Mouse (Mus musculus): ENCODE data around the gene Creb3l1. TPM values are rescaled to one million over a fixed set of nuclear protein-coding genes. Genes with fewer than 3 reads are reported as not detected.

Gene Creb3l1
- polyA plus RNA-seq, 1 experiment from 2014 or later = 1.5 TPM

DNA sequence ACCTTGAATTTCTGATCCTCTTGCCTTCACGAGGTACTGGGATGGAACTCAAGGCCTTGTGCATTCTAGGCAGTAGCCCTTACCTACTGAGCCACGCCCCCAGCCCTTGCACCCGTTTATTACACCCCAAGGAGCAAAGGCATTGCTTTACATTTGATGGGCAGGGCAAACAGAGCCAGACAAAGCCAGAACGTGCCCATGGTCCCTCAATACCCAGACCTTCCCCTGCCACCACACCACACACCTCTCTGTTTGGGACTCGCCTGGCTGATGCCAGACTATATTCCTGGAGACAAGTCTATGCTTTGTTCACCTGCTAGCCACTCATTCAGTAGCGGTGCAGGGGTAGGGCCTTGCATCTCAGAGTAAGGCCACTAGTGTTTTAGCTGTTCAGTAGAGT is 17.8 kb downstream of the Creb3l1 start:
- no peak for DNase-seq (ENCODE audit: low spot score)

DNA sequence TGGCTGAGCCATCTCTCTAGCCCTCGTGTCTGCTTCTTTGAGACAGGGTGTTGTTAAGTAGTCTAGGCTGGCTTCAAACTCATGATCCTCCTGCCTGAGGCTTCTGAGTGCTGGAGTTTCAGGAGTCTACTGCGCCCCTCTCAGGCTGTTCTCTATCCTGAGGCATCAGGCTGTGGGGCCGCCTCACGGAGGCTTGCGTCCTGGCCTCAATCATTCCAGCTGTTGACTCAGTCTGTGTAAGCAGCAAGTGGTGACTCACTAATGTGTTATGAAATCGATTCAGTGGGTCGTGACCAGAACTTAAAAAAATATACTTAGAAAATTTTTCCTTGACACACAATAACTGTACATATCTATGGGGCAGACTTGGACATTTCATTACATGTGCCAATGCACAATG is 19.7 kb downstream of the Creb3l1 start:
- no peak for DNase-seq (ENCODE audit: low spot score)

DNA sequence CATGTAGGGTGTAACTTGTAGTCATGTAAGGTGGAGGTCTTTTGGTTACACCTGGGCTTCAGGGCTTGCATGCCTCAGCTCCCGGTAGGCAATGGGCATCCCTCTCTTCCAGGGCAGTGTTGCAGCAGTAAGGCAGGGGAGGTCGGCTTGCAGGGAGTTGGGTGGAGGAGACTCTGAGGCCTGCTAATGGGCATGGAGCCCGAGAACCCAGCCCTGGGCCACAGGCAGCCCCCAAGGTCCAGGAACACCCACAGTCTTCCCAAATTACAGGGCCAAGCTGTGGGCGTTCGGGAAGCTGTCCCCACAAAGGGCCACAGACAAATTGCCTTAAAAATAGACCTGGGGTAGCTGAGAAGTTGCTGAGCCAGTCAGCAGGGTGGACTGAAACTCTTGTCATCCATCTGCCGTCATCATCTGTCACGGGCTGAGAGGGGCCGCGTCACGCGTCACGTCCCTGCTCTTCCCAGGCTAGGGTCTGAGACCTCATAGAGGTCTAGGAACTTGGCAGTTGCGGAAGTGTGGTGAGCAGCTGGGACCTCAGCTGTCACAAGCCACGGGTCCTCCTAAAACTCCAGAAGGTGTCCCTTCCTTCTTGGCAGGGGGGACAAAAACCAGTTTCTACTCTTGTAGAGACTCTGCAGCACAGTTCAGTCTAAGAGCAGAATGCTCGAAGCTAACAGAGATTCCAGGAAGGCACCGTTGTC is 26.2 kb downstream of the Creb3l1 start:
- DNase-seq (ENCODE audit: low spot score) = no peak

DNA sequence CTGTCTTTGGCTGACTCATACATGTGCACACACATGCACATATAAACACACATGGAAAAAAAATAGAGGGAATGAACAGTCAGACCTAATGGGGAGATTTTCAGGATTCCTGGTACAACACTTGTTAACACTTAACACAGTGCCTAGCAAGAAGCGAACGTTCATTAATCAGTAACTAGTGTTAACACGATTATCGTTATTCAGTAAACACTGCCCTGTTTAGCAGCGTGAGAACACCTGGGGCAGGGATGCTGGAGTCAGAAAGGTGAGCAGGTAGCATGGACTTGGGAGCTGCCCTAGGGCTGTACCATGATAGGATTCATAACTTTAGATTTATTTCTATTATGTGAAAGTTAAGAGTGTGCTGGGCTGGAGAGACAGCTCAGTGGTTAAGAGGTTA is 28.3 kb downstream of the Creb3l1 start:
- no peak for DNase-seq (ENCODE audit: low spot score)

DNA sequence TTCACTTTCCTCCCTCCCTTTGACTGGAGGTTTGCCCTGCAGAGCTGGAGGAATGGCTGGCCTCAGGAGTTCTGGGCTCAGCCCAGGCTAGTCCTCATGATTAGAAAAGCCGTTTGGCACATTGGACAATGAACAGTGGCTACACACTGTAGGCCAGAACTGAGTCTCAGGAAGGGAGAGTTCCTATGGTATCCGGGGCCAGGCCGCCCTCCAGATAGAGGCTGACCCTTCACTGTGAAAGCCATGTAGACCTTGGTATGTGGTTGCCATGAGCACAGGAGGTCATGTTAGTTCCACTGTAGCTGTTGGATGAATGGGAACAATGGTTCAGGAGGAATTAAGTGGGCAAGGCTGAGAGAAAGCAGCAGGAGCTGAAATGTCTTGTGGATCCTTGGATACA is 30.9 kb downstream of the Creb3l1 start:
- DNase-seq (ENCODE audit: low spot score) = no peak

DNA sequence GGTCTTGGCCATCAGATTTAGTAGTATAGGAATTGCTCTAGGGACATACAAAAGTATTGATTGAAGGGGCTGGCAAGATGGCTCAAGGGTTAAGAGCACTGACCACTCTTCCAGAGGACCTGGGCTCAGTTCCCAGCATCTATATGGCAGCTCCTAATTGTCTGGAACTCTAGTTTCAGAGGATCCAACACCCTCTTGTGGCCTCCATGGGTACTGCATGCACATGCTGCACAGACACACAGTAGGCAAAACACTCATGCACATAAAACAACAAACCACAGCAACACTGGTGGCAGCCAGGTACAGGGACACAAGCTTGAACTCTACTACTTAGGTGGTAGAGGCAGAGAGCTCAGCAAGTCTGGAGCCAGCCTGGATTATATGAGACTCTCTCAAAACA is 34.6 kb downstream of the Creb3l1 start:
- DNase-seq (ENCODE audit: low spot score) = no peak

DNA sequence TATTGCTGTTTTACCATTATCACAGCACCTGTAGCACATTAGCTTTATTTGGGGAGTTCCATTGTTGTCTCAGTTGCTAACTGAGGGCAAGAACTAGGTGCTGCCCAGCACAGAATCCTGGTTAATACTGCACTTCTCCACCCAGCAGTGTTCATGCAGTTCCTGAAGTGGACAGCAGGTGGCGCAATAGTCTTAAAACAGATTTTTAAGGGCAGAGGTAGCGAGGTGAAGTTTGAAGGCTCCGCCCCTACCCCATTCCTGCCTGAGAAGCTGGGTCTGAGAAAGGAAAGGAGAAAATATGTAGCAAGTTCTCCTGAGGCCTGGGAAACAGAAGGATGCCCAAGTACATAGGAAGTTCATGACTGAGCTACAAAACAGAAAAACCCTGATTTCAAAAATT is 36.8 kb downstream of the Creb3l1 start:
- DNase-seq (ENCODE audit: low spot score) = peak; percentile 82

DNA sequence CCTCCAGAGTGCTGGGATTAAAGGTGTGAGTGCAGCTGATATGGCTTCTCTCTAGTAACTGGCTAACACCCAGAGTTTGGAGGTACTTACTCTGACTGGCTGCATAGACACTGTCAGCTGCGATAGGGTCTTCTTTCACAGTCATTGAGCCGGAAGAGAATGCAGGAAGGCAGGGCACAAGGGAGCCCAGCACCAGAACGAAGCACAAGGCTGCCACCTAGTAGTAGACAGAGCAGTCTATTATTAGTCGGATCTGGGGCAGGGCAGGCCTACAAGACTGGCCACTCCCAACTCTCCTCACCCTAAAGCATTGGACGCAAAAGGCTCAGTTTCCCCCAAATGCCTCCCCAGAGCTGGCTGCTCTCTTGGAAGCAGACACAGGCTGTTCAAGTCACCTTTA is 38.2 kb downstream of the Creb3l1 start:
- peak; percentile 46 for DNase-seq (ENCODE audit: low spot score)

DNA sequence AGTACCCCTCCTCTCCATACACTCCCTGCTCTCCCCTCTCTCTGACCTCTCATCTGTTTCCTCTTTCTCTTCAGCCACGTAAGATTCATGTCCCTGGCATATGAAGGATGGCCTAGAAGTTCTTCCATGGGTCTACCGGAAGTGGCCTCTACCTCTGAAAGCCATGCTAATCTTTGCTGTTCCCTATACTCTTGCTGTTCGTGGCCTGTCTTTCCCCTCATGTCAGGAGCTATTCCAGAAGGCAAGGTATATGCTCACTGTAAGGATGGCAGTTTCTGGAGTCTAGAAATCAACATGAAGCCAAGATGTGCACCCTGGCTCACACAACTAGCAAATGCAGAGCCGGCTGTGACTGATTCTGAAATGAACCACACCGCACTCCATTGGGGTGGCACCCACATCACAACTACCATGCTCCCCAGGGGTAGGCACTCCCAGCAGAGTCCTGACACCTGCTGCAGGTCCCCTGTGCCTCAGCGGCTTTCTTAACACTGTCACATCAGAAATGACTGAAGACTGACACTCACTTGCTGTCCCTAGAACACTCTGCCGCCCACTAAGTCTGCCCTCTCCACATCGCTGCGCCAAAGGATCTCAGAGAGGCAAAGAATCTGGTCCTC is 39.3 kb downstream of the Creb3l1 start:
- peak; percentile 54 for DNase-seq (ENCODE audit: low spot score)

DNA sequence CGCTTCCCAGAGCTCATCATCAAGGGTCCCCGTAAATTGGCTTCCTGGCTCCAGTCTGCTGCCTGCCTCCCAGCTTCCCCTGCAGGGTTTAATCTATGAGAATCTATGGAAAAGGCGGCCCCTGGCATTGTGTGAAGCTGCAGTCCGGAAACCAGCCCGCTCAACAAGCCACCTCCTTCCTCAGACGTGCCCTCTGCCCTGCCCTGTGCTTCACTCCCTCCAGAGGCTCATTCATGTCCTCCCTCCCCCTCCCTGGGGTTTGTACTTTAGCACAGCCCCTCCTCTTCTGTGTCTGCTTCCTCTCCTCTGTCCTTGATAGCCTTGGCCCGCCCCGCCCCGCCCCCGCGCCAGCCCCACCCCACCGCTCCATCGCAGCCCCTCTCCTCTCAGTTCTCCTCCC is 39.9 kb downstream of the Creb3l1 start:
- peak; percentile 85 for DNase-seq (ENCODE audit: low spot score)

DNA sequence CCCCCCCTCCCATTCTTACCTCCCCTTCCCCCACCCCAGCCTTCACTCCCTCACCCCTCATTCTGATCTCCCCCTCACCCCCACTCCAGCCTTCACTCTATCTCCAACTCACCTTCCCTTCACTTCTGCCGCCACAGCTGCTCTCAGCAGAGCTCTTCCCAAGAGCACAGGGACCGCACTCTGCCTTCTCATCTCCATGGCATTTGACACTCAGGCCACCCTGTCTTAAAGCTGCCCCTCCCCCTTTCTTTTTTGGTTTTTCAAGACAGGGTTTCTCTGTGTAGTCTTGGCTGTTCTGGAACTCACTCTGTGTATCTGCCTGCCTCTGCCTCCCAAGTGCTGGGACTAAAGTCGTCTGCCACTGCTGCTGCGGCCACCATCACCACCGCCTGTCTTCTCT is 43.5 kb downstream of the Creb3l1 start:
- no peak for DNase-seq (ENCODE audit: low spot score)

DNA sequence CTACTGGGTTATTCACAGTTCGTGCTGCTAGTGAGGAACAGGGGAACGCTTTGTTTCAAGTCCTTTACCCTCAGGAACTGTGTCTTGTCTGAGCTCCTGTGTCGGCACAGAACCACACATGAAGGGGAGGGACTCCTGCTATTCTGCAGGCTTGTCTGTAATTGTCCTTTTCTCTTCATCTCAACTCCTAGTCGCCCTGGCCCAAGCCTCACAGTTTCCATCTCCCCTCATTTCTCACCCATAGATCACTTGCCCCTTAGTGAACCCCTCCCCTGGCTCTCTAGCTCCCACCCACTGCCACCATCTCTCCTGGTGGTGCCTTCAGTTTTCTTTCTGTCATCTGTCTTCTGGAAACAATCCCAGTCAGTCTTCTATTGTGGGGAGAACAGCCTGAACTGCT is 44.1 kb downstream of the Creb3l1 start:
- DNase-seq (ENCODE audit: low spot score) = no peak

DNA sequence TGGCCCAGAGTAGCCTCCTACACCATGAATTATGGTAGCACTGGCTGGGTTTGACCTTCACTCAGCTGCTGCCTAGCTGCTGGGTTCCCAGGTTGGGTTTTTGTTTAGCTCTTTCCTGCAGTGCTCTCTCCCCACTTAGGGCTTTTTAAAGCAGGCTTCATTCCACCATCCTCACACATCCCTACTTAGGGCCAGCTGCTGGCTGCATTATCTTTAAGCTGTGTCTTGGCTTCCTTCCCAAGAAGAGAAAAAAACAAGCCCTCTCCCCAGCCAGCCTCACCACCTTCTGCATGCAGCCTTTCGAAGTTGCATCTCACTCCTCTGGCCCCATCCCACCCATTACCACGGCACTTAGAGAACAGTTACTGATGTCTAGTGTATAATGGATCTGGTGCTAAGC is 45.8 kb downstream of the Creb3l1 start:
- no peak for DNase-seq (ENCODE audit: low spot score)

DNA sequence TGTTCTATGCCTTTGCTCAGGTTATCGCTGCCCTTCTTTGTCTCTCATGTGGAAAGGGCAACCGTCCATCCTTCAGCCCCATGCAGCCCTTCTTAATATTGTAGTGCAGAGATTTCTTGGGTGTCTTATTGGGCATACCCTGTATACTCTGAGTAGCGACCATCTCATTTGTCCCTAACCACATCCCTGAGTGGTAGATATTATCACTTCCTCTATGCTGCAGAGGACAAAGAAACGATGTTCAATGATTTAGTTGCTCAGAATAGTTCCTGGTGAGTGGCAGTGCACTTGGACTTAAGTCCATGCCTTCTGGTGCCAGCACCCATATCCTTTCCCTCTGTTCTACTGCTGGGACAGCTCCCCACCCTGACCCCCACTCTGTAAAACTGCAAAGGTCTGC is 46.3 kb downstream of the Creb3l1 start:
- no peak for DNase-seq (ENCODE audit: low spot score)

DNA sequence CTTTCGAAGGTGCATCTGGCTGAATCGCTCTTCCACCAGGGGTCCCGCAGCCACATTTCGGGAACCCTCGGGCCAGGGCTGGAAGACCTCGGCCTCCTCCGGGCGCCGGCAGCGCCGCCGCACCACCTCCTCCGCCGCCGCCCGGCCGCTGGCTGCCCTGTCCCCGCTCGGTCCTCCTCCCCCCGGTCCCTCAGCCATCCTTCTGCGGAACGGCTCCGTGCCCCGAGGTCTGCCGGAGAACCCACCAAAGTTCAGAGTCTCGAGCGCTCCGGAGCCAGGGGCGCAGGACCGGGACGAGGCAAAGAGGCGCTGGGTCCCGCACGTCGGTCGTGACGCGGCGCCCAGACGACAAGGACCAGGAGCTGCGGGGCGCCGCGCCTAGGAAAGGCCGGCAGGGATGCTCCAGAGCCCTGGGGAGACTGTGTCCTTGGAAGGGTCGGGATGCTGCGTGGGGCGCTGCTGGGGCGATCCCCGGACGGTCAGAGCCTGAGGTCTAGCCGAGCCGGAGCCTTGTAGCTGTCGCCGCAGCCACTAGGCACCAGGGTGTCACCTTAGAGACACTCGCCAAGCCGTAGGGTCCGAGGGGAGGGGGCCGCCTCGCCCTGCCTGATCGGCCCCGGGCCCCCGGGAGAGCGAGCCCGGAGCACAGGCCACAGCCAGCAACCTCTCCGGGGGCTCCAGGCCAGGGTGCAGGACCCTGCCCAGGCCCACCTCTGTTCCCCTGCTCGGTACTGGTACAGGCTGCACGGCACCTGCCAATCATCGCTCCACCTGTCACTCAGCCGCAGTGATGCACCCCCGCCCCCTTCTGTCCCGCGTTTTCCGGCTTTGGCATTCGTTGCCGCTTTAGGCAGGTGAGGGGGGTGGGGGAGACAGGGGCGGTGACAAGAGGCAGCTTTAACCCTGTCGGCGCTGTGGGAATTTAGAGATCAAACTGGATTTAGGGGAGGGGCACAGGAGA is 48.4 kb downstream of the Creb3l1 start, which contains the start of gene Dgkz:
Gene Dgkz (minus strand): TSS at position 284 of the 961 bp plus-strand sequence.
- DNase-seq (ENCODE audit: low spot score) = peak; percentile 53

DNA sequence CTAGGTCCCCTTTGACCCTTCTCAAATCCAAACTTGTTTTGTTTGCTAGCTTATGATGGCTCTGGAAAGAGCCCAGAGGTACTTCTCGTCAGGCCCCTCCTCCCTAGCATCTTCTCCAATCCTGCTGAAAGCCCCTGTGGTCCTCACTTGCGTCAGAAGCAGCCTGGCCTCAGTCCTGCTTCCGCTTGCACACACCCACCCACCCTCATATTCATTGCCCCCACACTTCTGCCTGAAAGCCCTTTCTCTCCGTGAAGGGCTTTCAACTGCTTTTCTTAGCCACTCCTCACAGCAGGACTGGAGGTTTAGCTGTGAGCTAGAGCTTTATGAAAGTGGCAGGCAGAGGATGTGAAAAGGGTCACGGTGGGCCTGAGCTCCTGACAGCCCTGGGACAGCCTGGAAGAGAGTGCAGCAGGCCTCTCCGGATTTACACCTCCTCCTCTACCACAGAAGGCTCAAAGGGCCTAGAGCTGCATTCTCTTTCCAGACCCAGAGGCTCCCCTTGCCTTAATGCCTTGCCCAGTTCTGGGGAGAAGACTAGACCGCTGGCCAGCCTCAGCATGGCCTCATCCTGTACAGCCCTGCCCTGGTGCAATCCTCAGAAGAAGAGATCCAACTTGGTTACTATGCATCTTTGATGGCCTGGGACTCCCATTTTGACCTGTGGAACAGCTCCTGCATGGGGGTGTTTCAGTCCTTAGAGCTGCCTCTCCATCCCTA is 50.7 kb downstream of the Creb3l1 start:
- DNase-seq (ENCODE audit: low spot score) = no peak

DNA sequence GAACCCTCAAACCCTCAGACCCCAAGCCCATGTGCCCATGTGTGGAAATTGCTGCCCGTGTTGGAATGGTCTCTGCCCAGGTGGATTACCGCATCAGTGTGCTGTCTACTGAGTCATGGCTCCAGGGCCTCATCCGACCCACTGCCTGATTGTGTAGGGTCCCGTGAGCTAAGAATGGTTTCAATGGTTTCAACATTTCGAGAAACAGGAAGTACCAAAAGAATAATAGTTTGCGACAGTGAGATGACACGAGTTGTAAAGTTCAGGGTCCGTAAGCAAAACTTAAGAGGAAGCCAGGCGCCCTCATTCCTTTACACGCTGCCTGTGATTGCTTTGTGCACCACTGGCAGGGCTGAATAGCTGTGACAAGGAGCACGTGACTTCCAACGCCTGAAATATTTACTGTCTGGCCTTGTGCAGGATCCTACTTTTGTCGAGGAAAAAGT is 52.2 kb downstream of the Creb3l1 start:
- DNase-seq (ENCODE audit: low spot score) = peak; percentile 32

DNA sequence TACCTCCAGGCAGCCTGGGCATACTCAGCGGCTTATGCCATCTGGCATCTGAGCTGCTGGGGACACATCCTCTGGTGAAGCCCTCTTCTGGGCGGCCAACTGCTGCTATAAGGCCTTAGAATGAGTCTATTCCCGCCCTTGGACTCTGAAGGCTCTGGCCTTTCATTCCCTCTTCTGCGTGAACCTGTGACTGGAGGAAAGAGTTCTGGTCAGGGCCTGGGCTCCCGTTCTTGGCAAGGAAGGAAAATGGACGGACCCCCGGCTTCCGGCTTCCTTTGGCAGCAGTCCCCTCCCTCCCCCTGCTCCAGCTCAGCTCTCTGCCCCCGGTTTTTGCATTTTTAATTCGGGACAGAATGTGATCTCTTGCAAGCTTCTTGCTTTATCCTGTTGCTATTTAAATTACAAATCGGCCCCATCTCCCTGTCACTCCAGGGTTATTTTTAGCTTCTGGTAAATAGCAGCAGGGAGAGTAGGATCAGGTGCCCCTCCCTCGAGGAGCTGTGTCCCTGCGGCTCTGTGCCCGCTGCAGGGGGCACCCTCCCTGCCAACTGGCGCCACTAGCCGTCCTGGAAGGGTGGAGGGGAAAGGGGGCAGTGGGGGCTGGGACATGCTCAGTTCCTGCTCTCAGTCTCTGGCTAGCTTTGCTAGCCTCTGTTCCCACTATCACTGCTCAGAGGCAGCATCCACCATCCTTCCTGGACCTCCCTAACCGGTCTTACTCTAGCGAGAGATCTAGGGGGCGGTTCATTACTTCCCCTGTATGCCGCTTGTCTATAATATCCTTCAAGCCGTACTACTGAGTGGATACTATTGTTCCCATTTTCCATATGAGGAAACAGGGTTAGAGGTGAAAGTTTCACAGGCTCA is 52.8 kb downstream of the Creb3l1 start:
- no peak for DNase-seq (ENCODE audit: low spot score)

DNA sequence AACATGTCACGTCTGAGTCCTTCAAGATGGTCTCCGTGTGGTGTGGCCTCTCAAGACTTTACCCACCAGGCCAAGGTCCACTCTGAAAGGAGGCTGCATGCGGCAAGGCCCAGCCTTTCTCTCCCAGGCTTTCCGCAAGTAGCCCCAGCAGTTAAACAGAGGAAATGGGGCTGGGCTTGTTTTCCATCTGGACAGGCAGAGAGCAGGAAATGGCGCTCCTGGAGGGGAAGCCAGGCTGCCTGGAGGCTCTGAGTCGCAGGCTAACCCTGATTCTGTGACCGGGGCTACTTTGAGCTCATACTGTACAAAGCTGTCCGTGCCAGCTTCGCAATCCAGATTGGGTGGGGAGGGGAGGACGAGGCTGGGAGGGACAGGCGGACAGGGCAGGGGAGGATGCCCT is 56.3 kb downstream of the Creb3l1 start:
- DNase-seq (ENCODE audit: low spot score) = no peak

DNA sequence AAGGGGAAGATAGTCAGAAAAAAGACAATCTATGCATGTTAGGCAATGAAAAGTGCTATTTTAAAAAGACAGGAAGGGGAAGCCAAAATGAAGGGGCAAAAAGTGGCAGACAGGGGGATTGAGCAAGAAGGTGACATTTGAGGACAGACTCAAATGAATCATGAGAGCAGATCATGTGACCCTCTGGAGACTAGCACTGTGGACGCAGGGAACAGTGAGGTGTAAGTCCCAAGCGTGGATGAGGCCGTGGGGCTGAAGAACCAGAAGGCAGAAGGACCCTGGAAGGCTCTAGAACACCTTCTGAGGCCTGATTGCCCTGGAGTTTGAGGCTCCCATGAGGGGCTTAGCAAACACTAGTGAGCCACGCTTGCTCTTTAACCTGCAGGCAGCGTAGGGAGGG is 57.9 kb downstream of the Creb3l1 start:
- no peak for DNase-seq (ENCODE audit: low spot score)
